8 mouse cellular contexts compared by ENCODE assay signal in genomic region chr10:69888399-69888798, GRCm38 (mm10).
DNase-seq lines count a peak whose midpoint lies in the region; ATAC-seq and TF ChIP-seq lines count a peak whose summit lies in the region.

No protein-coding gene starts in this region.

- no peak overlapping the region for H3K9ac ChIP-seq in ES-E14 (ENCODE audit: insufficient read depth, low read depth, low read length, poor library complexity, severe bottlenecking)
- H3K9ac ChIP-seq in embryonic facial prominence, embryonic 11.5 days (replicated peaks; ENCODE audit: low read length), result no peak overlapping the region
- no peak overlapping the region for H3K9ac ChIP-seq in heart, embryonic 15.5 days

- H3K4me2 ChIP-seq in embryonic facial prominence, embryonic 11.5 days (ENCODE audit: low read depth, low read length), result no peak overlapping the region
- peak overlapping the region; percentile 52 for H3K4me2 ChIP-seq in heart, embryonic 15.5 days

- H3K36me3 ChIP-seq in ES-E14 (ENCODE audit: control insufficient read depth, insufficient read depth, low read length, poor library complexity, severe bottlenecking), result no peaks in the 10 kb centered on the region
- no peaks in the 10 kb centered on the region for H3K36me3 ChIP-seq in embryonic facial prominence, embryonic 11.5 days (replicated peaks; ENCODE audit: control insufficient read depth, insufficient read depth, low read depth, low read length)
- peaks cover 26% of the 10 kb centered on the region for H3K36me3 ChIP-seq in heart, embryonic 15.5 days

- peak; percentile 32 to 63 for DNase-seq in layer of hippocampus, adult 2 months (ENCODE audit: low spot score in 2 of 2)
- DNase-seq in layer of hippocampus, postnatal 10 days (ENCODE audit: low spot score in 2 of 2), result no peak
- DNase-seq in ES-E14 (ENCODE audit: low read depth, low spot score), result peak; percentile 68
- DNase-seq in embryonic facial prominence, embryonic 11.5 days (ENCODE audit: low spot score), result peak; percentile 76
- peak; percentile 71 to 72 for DNase-seq in kidney, postnatal 25 days
- DNase-seq in cerebellum, adult 11 months, result no peak

- no peaks in the 10 kb centered on the region for H3K27me3 ChIP-seq in embryonic facial prominence, embryonic 11.5 days (ENCODE audit: control insufficient read depth, insufficient read depth, low read length)
- no peaks in the 10 kb centered on the region for H3K27me3 ChIP-seq in heart, embryonic 15.5 days

- H3K4me3 ChIP-seq in layer of hippocampus, adult 2 months, result no peak overlapping the region; the same call in 1 of the 2 replicates
- peak overlapping the region in 1 of 2 experiments; percentile 32; a peak in 2 of 4 replicates for H3K4me3 ChIP-seq in ES-E14 (ENCODE audit: insufficient read depth in 1 of 2, low read depth in 1 of 2, low read length in 2 of 2, poor library complexity in 1 of 2, severe bottlenecking in 1 of 2)
- H3K4me3 ChIP-seq in embryonic facial prominence, embryonic 11.5 days (ENCODE audit: low read depth, low read length), result no peak overlapping the region
- no peak overlapping the region for H3K4me3 ChIP-seq in heart, embryonic 15.5 days

- H3K27ac ChIP-seq in layer of hippocampus, adult 2 months, result peak overlapping the region; percentile 8; the same call in 1 of the 2 replicates
- peak overlapping the region; percentile 52; the same call in 1 of the 2 replicates for H3K27ac ChIP-seq in ES-E14 (ENCODE audit: insufficient read depth, low read depth, low read length, poor library complexity, severe bottlenecking)
- no peak overlapping the region for H3K27ac ChIP-seq in embryonic facial prominence, embryonic 11.5 days (replicated peaks; ENCODE audit: low read depth, low read length)
- H3K27ac ChIP-seq in heart, embryonic 15.5 days, result peak overlapping the region; percentile 60

- TF ChIP-seq CTCF in layer of hippocampus, adult 2 months (conservative IDR thresholded peaks at IDR 0.05), result peak; percentile 33

- WGBS in embryonic facial prominence, embryonic 11.5 days, result 35% methylated on average over 4 of the region's 4 CpGs
- 11% methylated on average over 4 of the region's 4 CpGs for WGBS in heart, embryonic 15.5 days

- no peaks in the 10 kb centered on the region for H3K9me3 ChIP-seq in ES-E14 (ENCODE audit: control insufficient read depth, insufficient read depth, low read depth, low read length)
- no peaks in the 10 kb centered on the region for H3K9me3 ChIP-seq in embryonic facial prominence, embryonic 11.5 days (replicated peaks; ENCODE audit: control insufficient read depth, low read length)
- H3K9me3 ChIP-seq in heart, embryonic 15.5 days (replicated peaks), result no peaks in the 10 kb centered on the region

- ATAC-seq in embryonic facial prominence, embryonic 11.5 days (replicated peaks; ENCODE audit: insufficient number of reproducible peaks, low FRiP score, low TSS enrichment, low read depth), result no peak
- peak; percentile 72 for ATAC-seq in heart, embryonic 15.5 days (replicated peaks; ENCODE audit: insufficient number of reproducible peaks, insufficient read depth, low FRiP score, low read depth)
- peak; percentile 96 for ATAC-seq in megakaryocyte-erythroid progenitor cell, adult 5-6 weeks (replicated peaks; ENCODE audit: low FRiP score, low TSS enrichment, poor library complexity, severe bottlenecking)

- peaks cover 0 to 2% of the 10 kb centered on the region in 2 experiments; a peak in 1 of 4 replicates for H3K4me1 ChIP-seq in ES-E14 (ENCODE audit: control insufficient read depth in 2 of 2, insufficient read depth in 2 of 2, low read length in 2 of 2, poor library complexity in 1 of 2)
- H3K4me1 ChIP-seq in embryonic facial prominence, embryonic 11.5 days (ENCODE audit: control insufficient read depth, insufficient read depth, low read length), result no peaks in the 10 kb centered on the region
- peaks cover 7% of the 10 kb centered on the region; the same call in 1 of the 2 replicates for H3K4me1 ChIP-seq in heart, embryonic 15.5 days (replicated peaks)

- in situ Hi-C loops in ES-E14 (cut with MboI; ENCODE audit: low sequenced_read_pairs in 2 of 2, unreplicated experiment in 2 of 2), result no loop called here

TF ChIP-seq in ES-E14, 5 proteins besides CTCF, POLR2A, EP300 and RAD21:
- TF ChIP-seq CHD2 (IDR thresholded peaks at IDR 0.05; ENCODE audit: low read depth, low read length) (0 out of 2 replicates have a peak, but pooled peaks have one; percentile 20), HCFC1 (IDR thresholded peaks at IDR 0.05; ENCODE audit: borderline replicate concordance, insufficient read depth, low read length) (peak; percentile 92), MAFK (IDR thresholded peaks at IDR 0.05; ENCODE audit: insufficient read depth, low read depth, low read length) (no peak), ZNF384 (IDR thresholded peaks at IDR 0.05; ENCODE audit: low read depth, low read length) (no peak), ZC3H11A (IDR thresholded peaks at IDR 0.05; ENCODE audit: borderline replicate concordance, low read depth, low read length) (no peak)

Comparison
In these comparisons a context has a peak if more than half of its experiments do, and no peak if none do; other contexts are left out.
1. DNase-seq: peak in layer of hippocampus, adult 2 months (2 of 2), ES-E14 (single experiment), embryonic facial prominence, embryonic 11.5 days (single experiment) and kidney, postnatal 25 days (2 of 2); none in layer of hippocampus, postnatal 10 days (0 of 2) and cerebellum, adult 11 months (single experiment).